In the genomic region with DNA sequence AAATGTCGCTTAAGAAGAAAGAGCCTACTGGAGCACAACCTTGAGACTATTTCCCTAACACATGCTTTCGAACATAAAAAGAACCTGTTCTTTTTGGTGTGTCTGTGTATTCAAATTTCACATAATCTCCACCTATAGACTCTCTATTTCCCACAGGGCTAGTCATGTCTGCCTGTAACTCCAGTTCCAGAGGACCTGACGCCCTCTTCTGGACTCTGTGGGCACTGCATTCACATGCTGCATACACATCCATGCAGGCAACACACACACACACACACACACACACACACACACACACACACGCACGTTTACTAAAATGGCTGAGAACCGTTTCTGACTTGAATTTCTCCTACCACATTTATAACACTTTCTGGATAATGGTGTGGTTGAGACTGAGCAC, we compare ENCODE assay signal across 20 mouse cellular contexts.
"Had no signal": no experiment of that assay in that cellular context is flagged by ENCODE, and none has a peak within 500 bp of the region (broad histone marks: within the 10 kb centered on the region; RNA-seq: fewer than 3 reads in every experiment).

No protein-coding gene starts in this region.

- H3K4me1 ChIP-seq: liver, embryonic 15.5 days; lung, embryonic 15.5 days; megakaryocyte, embryonic 14.5 days; stomach, embryonic 15.5 days had no signal

- H3K4me2 ChIP-seq: liver, embryonic 15.5 days; lung, embryonic 15.5 days; midbrain, embryonic 13.5 days; neural tube, embryonic 13.5 days; stomach, embryonic 15.5 days had no signal

- DNase-seq: kidney, postnatal 25 days; layer of hippocampus, postnatal 36 days; lung, adult 18-20 months; lung, postnatal 10 days; lung, postnatal 36 days; retina, postnatal 1 day; right cerebral cortex, postnatal 25 days; spleen, adult 18-20 months; thymus, postnatal 25 days had no signal

- H3K9ac ChIP-seq: liver, embryonic 15.5 days; lung, embryonic 15.5 days; midbrain, embryonic 13.5 days; neural tube, embryonic 13.5 days; stomach, embryonic 15.5 days had no signal

- ATAC-seq: midbrain, embryonic 16.5 days had no signal

- H3K4me3 ChIP-seq: left cerebral cortex, adult 2 months; liver, embryonic 15.5 days; lung, embryonic 15.5 days; megakaryocyte, embryonic 14.5 days; midbrain, embryonic 10.5 days; midbrain, embryonic 13.5 days; myocyte; neural tube, embryonic 13.5 days; stomach, embryonic 15.5 days had no signal

- H3K9me3 ChIP-seq: liver, embryonic 15.5 days; lung, embryonic 15.5 days; midbrain, embryonic 13.5 days; neural tube, embryonic 13.5 days; stomach, embryonic 15.5 days had no signal

- H3K27ac ChIP-seq: kidney, postnatal 0 days; left cerebral cortex, adult 2 months; liver, embryonic 15.5 days; lung, embryonic 15.5 days; midbrain, embryonic 10.5 days; midbrain, embryonic 13.5 days; stomach, embryonic 15.5 days had no signal

- H3K27me3 ChIP-seq: liver, embryonic 15.5 days; lung, embryonic 15.5 days; megakaryocyte, embryonic 14.5 days; stomach, embryonic 15.5 days had no signal

- H3K36me3 ChIP-seq: liver, embryonic 15.5 days; lung, embryonic 15.5 days; midbrain, embryonic 13.5 days; neural tube, embryonic 13.5 days; stomach, embryonic 15.5 days had no signal
